ENCODE assay signal across 24 mouse cellular contexts in the genomic region with DNA sequence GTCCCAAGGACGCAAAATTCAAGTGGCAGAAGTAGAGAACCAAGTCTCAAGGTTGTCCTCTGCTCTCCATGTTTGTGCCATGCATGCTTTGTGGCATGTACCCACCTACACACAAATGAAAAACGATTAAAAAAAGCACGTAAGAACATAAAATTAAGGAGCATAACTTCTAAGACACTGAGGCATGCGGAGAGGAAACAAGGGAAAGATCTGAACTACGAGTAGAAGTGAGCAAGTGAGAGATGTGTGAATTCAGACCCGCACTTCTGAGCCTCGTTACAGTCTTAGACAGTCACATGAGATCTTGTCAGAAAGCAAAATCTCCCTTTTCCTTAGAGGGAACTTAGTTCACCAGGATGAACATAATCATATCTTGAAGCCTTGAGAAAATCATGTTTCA. TPM values are rescaled to one million over a fixed set of nuclear protein-coding genes. Genes with fewer than 3 reads are reported as not detected.
DNase-seq lines count a peak whose midpoint lies in the region; ATAC-seq and TF ChIP-seq lines count a peak whose summit lies in the region.
"Had no signal": no experiment of that assay in that cellular context is flagged by ENCODE, and none has a peak within 500 bp of the region (broad histone marks: within the 10 kb centered on the region; RNA-seq: fewer than 3 reads in every experiment).

No protein-coding gene starts in this region.

- 93% methylated on average over 7 of the region's 7 CpGs for WGBS in midbrain, embryonic 11.5 days
- 91% methylated on average over 7 of the region's 7 CpGs for WGBS in midbrain, embryonic 16.5 days
- WGBS in macrophage (ENCODE audit: missing documents): 97% methylated on average over 7 of the region's 7 CpGs

- no peak for TF ChIP-seq POLR2A in bone marrow macrophage, adult 2 months (IDR thresholded peaks at IDR 0.05; ENCODE audit: borderline replicate concordance, low read depth, low read length)

- H3K36me3 ChIP-seq in midbrain, embryonic 11.5 days (ENCODE audit: control insufficient read depth, insufficient read depth, low read length): no peaks in the 10 kb centered on the region
- no peaks in the 10 kb centered on the region for H3K36me3 ChIP-seq in midbrain, embryonic 16.5 days (ENCODE audit: control insufficient read depth, insufficient read depth, low read length)
- no peaks in the 10 kb centered on the region for H3K36me3 ChIP-seq in macrophage (ENCODE audit: inconsistent target)
- H3K36me3 ChIP-seq: embryonic facial prominence, embryonic 10.5 days; embryonic facial prominence, embryonic 12.5 days; forebrain, embryonic 15.5 days had no signal

- peak; percentile 72 for DNase-seq in midbrain, embryonic 11.5 days (ENCODE audit: low spot score, missing footprints)
- no peak for DNase-seq in kidney, adult 8-10 months
- DNase-seq: adrenal gland, adult 2 months; adrenal gland, postnatal 10 days; adrenal gland, postnatal 25 days; cerebellum, adult 11-12 months; cerebellum, adult 2 months; cerebellum, adult 9-10 months; cerebellum, postnatal 10 days; cerebellum, postnatal 25 days; forebrain, postnatal 0 days had no signal

- H3K4me1 ChIP-seq in midbrain, embryonic 11.5 days (ENCODE audit: control insufficient read depth, insufficient read depth, low read length): no peaks in the 10 kb centered on the region
- no peaks in the 10 kb centered on the region for H3K4me1 ChIP-seq in midbrain, embryonic 16.5 days (ENCODE audit: control insufficient read depth, insufficient read depth, low read length)
- peaks cover 50% of the 10 kb centered on the region for H3K4me1 ChIP-seq in bone marrow macrophage, adult 2 months (ENCODE audit: control insufficient read depth, insufficient read depth, low read length)
- H3K4me1 ChIP-seq: embryonic facial prominence, embryonic 10.5 days; embryonic facial prominence, embryonic 12.5 days had no signal

- ATAC-seq in midbrain, embryonic 11.5 days (ENCODE audit: low FRiP score): no peak
- ATAC-seq in midbrain, embryonic 16.5 days: no peak
- ATAC-seq: forebrain, embryonic 13.5 days; forebrain, embryonic 15.5 days; forebrain, postnatal 0 days had no signal

- H3K27me3 ChIP-seq in midbrain, embryonic 11.5 days (ENCODE audit: control insufficient read depth, insufficient read depth, low read length): no peaks in the 10 kb centered on the region
- no peaks in the 10 kb centered on the region for H3K27me3 ChIP-seq in midbrain, embryonic 16.5 days (ENCODE audit: control insufficient read depth, insufficient read depth, low read depth, low read length)
- H3K27me3 ChIP-seq: embryonic facial prominence, embryonic 12.5 days; forebrain, embryonic 13.5 days; forebrain, embryonic 15.5 days had no signal

- H3K4me3 ChIP-seq in midbrain, embryonic 11.5 days (ENCODE audit: low read depth, low read length): no peak overlapping the region
- H3K4me3 ChIP-seq in midbrain, embryonic 16.5 days (ENCODE audit: low read depth, low read length): no peak overlapping the region
- no peak overlapping the region for H3K4me3 ChIP-seq in bone marrow macrophage, adult 2 months (ENCODE audit: insufficient read depth, low read length)
- H3K4me3 ChIP-seq in macrophage (ENCODE audit: inconsistent target): no peak overlapping the region
- H3K4me3 ChIP-seq: embryonic facial prominence, embryonic 10.5 days; embryonic facial prominence, embryonic 12.5 days; forebrain, embryonic 13.5 days; forebrain, embryonic 15.5 days had no signal

- H3K9ac ChIP-seq in midbrain, embryonic 11.5 days (ENCODE audit: low read length): no peak overlapping the region
- H3K9ac ChIP-seq in midbrain, embryonic 16.5 days (ENCODE audit: low read depth, low read length): no peak overlapping the region
- H3K9ac ChIP-seq: embryonic facial prominence, embryonic 12.5 days; forebrain, embryonic 13.5 days; forebrain, embryonic 15.5 days; forebrain, postnatal 0 days had no signal

- no peak for TF ChIP-seq CTCF in bone marrow macrophage, adult 2 months (IDR thresholded peaks at IDR 0.05; ENCODE audit: low read depth, low read length)

- H3K9me3 ChIP-seq in midbrain, embryonic 11.5 days (ENCODE audit: control insufficient read depth, low read length): no peaks in the 10 kb centered on the region
- H3K9me3 ChIP-seq in midbrain, embryonic 16.5 days (replicated peaks; ENCODE audit: control insufficient read depth, low read length, poor library complexity, severe bottlenecking): no peaks in the 10 kb centered on the region
- H3K9me3 ChIP-seq: embryonic facial prominence, embryonic 10.5 days; embryonic facial prominence, embryonic 12.5 days; forebrain, embryonic 13.5 days; forebrain, embryonic 15.5 days had no signal

- no peak overlapping the region for H3K4me2 ChIP-seq in midbrain, embryonic 11.5 days
- no peak overlapping the region for H3K4me2 ChIP-seq in midbrain, embryonic 16.5 days (ENCODE audit: low read length)
- H3K4me2 ChIP-seq: embryonic facial prominence, embryonic 12.5 days; forebrain, embryonic 13.5 days; forebrain, embryonic 15.5 days had no signal

- no peak overlapping the region for H3K27ac ChIP-seq in midbrain, embryonic 11.5 days (ENCODE audit: low read depth, low read length)
- no peak overlapping the region for H3K27ac ChIP-seq in midbrain, embryonic 16.5 days (ENCODE audit: low read length)
- H3K27ac ChIP-seq in bone marrow macrophage, adult 2 months (ENCODE audit: insufficient read depth, low read depth, low read length): peak overlapping the region; percentile 98
- peak overlapping the region; percentile 91 for H3K27ac ChIP-seq in macrophage
- H3K27ac ChIP-seq: embryonic facial prominence, embryonic 10.5 days; embryonic facial prominence, embryonic 12.5 days; forebrain, embryonic 13.5 days; forebrain, embryonic 15.5 days had no signal

- no peaks in the 10 kb centered on the region for H3K79me2 ChIP-seq in macrophage (ENCODE audit: inconsistent target)

RNA-seq across cellular contexts. Expression of a gene that starts 3.8 kb away (rescaled TPM):
- not detected in 2 replicates for polyA plus RNA-seq in midbrain, embryonic 11.5 days (2014; fragmentation: Nextera tagmentation; extraction: Ambion mirVana)
- not detected in 2 replicates for polyA plus RNA-seq in midbrain, embryonic 16.5 days (2015; fragmentation: Nextera tagmentation; extraction: Ambion mirVana)
- polyA plus RNA-seq in bone marrow macrophage, adult 2 months (2012; ENCODE audit: insufficient read depth, insufficient read length, missing spikeins): not detected in 2 replicates
- total RNA-seq in macrophage (2018; cell fraction: chromatin; rRNA removed): 1 to 10 TPM in 1 of 26 experiments, under 1 TPM in 2, not detected in 23; 0.66 to 1.1 (median 0.81) TPM
- total RNA-seq in macrophage (2018; cell fraction: cytosol; rRNA removed): under 1 TPM in 4 of 26 experiments, not detected in 22; 0.09 to 0.13 (median 0.13) TPM
- total RNA-seq in macrophage (2018; cell fraction: nucleus; rRNA removed): under 1 TPM in 4 of 26 experiments, not detected in 22; 0.48 to 0.99 (median 0.63) TPM
- 0.11 TPM in 1 of 3 replicates, not detected in the others for polyA plus RNA-seq in macrophage (2018)
- total RNA-seq: adrenal gland, adult 2 months; adrenal gland, postnatal 10 days; adrenal gland, postnatal 25 days; adrenal gland, postnatal 4 days; ES-E14; forebrain, postnatal 0 days; MEL had no signal
- polyA plus RNA-seq: adrenal gland, adult 2 months; C2C12; cerebellum, adult 2 months; embryonic facial prominence, embryonic 10.5 days; embryonic facial prominence, embryonic 12.5 days; embryonic facial prominence, embryonic 14.5 days; forebrain, embryonic 11.5 days; forebrain, embryonic 13.5 days; forebrain, embryonic 15.5 days; forebrain, postnatal 0 days had no signal

Comparison
In these comparisons a context has a peak if more than half of its experiments do, and no peak if none do; other contexts are left out.
1. H3K27ac ChIP-seq: peak in bone marrow macrophage, adult 2 months (single experiment) and macrophage (single experiment); none in midbrain, embryonic 11.5 days (single experiment) and midbrain, embryonic 16.5 days (single experiment).